Mouse (Mus musculus) liver, postnatal 0 days (tissue): Measurements from ENCODE around the gene Relt. TPM values are rescaled to one million over a fixed set of nuclear protein-coding genes. Genes with fewer than 3 reads are reported as not detected.

Source experiments
- ATAC-seq: fragments of 200-750 bp; cut with Nextera tagmentation; 2 replicates; pipeline ENCODE4 v1.8.0; 2017; ENCODE audit warnings: mild to moderate bottlenecking, moderate library complexity
- DNase-seq: peaks from one replicate; pipeline ENCODE4 v3.0.0-alpha.2; 2016
- H3K27ac ChIP-seq: fragments of 300-500 bp; sonication (generic); 2 replicates; pipeline ENCODE4 v1.5.1; 2014; ENCODE audit warnings: antibody characterized with exemption, moderate library complexity, mild to moderate bottlenecking, low read depth
- H3K27me3 ChIP-seq: fragments of 300-500 bp; sonication (generic); 2 replicates; pipeline ENCODE4 v1.6.1; 2014; ENCODE audit warnings: low read length, control low read depth, mixed read lengths; ENCODE audit not compliant: insufficient read depth
- H3K36me3 ChIP-seq: fragments of 300-500 bp; sonication (generic); replicated peaks from 2 replicates; pipeline ENCODE4 v1.6.1; 2014; ENCODE audit warnings: mild to moderate bottlenecking, control low read depth, low read length, moderate library complexity, mixed read lengths; ENCODE audit not compliant: insufficient read depth
- H3K4me1 ChIP-seq: fragments of 300-500 bp; sonication (generic); 2 replicates; pipeline ENCODE4 v1.6.1; 2014; ENCODE audit warnings: antibody characterized with exemption, mild to moderate bottlenecking, control low read depth; ENCODE audit not compliant: insufficient read depth
- H3K4me2 ChIP-seq: fragments of 300-500 bp; sonication (generic); 2 replicates; pipeline ENCODE4 v1.6.1; 2014; ENCODE audit warnings: low read depth, mild to moderate bottlenecking, low read length, moderate library complexity, mixed read lengths
- H3K4me3 ChIP-seq: fragments of 300-500 bp; sonication (generic); 2 replicates; pipeline ENCODE4 v1.5.1; 2014; ENCODE audit warnings: low read depth, low read length
- H3K9ac ChIP-seq: fragments of 300-500 bp; sonication (generic); replicated peaks from 2 replicates; pipeline ENCODE4 v1.6.1; 2014; ENCODE audit warnings: mild to moderate bottlenecking, moderate library complexity
- H3K9me3 ChIP-seq: fragments of 300-500 bp; sonication (generic); 2 replicates; pipeline ENCODE4 v1.6.1; 2016; ENCODE audit warnings: mild to moderate bottlenecking, control low read depth, low read length, mixed read lengths
- CTCF ChIP-seq: sonication (generic); IDR thresholded peaks from 2 replicates; pipeline ENCODE4 v1.5.1; 2016; ENCODE audit warnings: antibody characterized with exemption, low read depth
- EP300 ChIP-seq: IDR thresholded peaks from 2 replicates; pipeline ENCODE4 v1.6.1; 2016; ENCODE audit warnings: antibody characterized with exemption, low read depth, mild to moderate bottlenecking
- WGBS: fragments of 180-500 bp; shearing (Covaris S2); extraction: QIAGEN DNeasy Blood & Tissue Kit; methylation state at CpG from one replicate; pipeline ENCODE4 v1.1.7; 2014; ENCODE audit not compliant: insufficient replicate concordance; 5-methylcytosine and 5-hydroxymethylcytosine counted together
- polyA plus RNA-seq: library from polyadenylated mRNA; unstranded; fragments of >200 nt; fragmentation: Nextera tagmentation; extraction: Ambion mirVana; gene quantifications from 2 replicates; pipeline ENCODE4 v1.2.1, GENCODE M21; 2015

Gene Relt
- polyA plus RNA-seq, 1 experiment from 2014 or later, result 7.5 TPM

DNA sequence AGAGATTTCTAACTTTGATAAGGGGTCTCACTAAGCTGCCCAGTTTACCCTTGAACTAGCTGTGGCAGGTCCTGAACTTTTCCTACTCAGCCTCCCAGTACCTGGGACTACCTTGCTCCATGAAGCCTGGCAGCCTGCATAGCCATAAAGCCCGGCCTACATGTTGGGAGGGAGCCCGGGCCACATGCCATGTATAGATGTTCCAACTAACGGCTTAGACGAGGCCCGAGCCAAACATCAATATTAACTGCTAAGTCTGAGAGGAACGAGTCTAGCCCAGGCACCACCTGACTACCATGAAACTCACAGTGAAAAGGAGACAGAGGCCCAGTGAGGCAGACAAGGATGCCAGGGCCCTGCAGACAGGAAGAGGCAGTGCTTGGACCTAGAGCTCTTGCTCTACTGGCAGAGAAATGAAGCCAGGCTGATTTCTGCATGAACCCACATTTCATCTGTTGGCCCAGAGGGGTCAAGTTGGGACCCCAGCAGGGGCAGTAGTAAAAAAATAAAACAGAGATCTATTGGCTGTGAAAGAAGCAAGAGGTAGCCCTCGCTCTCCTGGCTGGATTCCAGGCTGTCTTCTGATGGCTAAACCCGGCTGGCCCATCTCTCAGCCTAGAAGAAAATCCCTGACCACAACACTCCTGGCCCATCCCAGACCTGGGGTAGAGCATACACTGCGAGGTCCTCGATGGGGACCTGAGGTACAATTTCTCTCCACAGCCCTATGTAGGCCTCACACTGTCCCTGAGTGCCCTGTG, 43.0 kb upstream of the Relt start:
- no peak overlapping the region for H3K4me2 ChIP-seq
- H3K36me3 ChIP-seq, result no peaks in the 10 kb centered on the region
- H3K27ac ChIP-seq, result no peak overlapping the region
- no peaks in the 10 kb centered on the region for H3K4me1 ChIP-seq
- no peak for TF ChIP-seq EP300
- no peak for TF ChIP-seq CTCF
- 79% methylated on average over 10 of the region's 10 CpGs for WGBS
- no peak overlapping the region for H3K4me3 ChIP-seq
- DNase-seq (no peak), ATAC-seq (no peak)
- H3K9me3 ChIP-seq, result no peaks in the 10 kb centered on the region
- no peaks in the 10 kb centered on the region for H3K27me3 ChIP-seq
- no peak overlapping the region for H3K9ac ChIP-seq

DNA sequence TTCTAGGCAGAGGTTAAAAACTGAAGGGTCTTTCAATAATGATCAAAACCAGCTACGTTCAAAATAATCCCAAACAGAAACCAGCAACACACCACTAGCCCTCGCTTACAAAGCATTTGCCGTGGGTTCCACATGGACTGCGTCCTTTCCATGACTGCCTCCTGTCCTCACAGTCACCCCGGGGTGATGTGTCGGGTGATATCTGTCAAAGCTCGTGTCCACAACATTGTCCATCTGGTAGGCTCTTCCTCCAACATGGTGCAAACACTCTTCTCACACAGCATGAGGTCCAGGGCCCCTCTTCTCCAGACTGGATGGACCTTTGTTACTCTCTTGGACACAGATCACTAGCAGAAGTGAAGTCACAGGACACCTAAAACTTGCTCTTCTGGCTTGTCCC, 41.8 kb upstream of the Relt start:
- WGBS, result 76% methylated on average over 7 of the region's 7 CpGs
- no peak for ATAC-seq
- no peak for DNase-seq

DNA sequence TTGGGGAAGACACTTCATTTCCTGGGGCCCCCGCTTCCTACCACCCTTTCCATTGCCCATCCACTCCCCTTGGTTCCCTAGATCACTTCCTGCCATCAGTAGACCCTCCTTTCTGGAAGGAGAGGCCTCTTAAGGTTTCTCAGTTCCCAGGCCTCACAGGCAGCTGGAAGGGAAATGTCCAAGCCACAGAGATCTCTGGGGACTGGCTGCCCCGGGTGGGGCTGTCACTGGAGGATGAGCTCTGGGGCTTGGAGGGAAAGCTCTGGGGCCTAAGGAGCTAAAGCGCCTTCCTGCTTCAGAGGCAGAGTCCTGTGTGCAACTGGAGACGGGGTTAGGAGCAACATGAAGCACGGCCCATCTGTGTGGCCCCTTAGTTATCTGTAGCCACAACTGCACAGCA, 41.4 kb upstream of the Relt start:
- Histone ChIP-seq H3K9me3 (no peaks in the 10 kb centered on the region), H3K27me3 (no peaks in the 10 kb centered on the region), H3K36me3 (no peaks in the 10 kb centered on the region), H3K9ac (no peak overlapping the region), H3K4me2 (no peak overlapping the region), H3K4me3 (no peak overlapping the region), H3K4me1 (no peaks in the 10 kb centered on the region), H3K27ac (no peak overlapping the region)
- no peak for TF ChIP-seq EP300
- no peak for TF ChIP-seq CTCF
- ATAC-seq, result no peak
- no peak for DNase-seq
- 49% methylated on average over 5 of the region's 5 CpGs for WGBS

More for the DNA sequence above, 41.8 kb upstream of the Relt start:
- Histone ChIP-seq H3K4me1 (no peaks in the 10 kb centered on the region), H3K9me3 (no peaks in the 10 kb centered on the region), H3K27ac (no peak overlapping the region), H3K27me3 (no peaks in the 10 kb centered on the region), H3K9ac (no peak overlapping the region), H3K4me2 (no peak overlapping the region), H3K4me3 (no peak overlapping the region), H3K36me3 (no peaks in the 10 kb centered on the region)
- no peak for TF ChIP-seq EP300
- no peak for TF ChIP-seq CTCF

GRCm38 (mm10) chr7:100902451-100903137, 39.3 kb upstream of the Relt start:
- H3K36me3 ChIP-seq, result no peaks in the 10 kb centered on the region
- no peak overlapping the region for H3K4me3 ChIP-seq
- no peak for DNase-seq
- 68% methylated on average over 9 of the region's 9 CpGs for WGBS
- TF ChIP-seq CTCF, result peak; percentile 60
- no peak for TF ChIP-seq EP300
- H3K9ac ChIP-seq, result no peak overlapping the region
- H3K4me1 ChIP-seq, result no peaks in the 10 kb centered on the region
- no peak for ATAC-seq
- H3K4me2 ChIP-seq, result no peak overlapping the region
- H3K27ac ChIP-seq, result no peak overlapping the region
- no peaks in the 10 kb centered on the region for H3K27me3 ChIP-seq
- no peaks in the 10 kb centered on the region for H3K9me3 ChIP-seq

- no peak overlapping the region for H3K4me3 ChIP-seq
- no peak for DNase-seq
- H3K4me2 ChIP-seq, result no peak overlapping the region
- no peak for ATAC-seq
- H3K9ac ChIP-seq, result no peak overlapping the region
- TF ChIP-seq CTCF (no peak), EP300 (no peak)
- H3K4me1 ChIP-seq, result peaks cover 4% of the 10 kb centered on the region; the same call in 1 of the 2 replicates
- no peaks in the 10 kb centered on the region for H3K9me3 ChIP-seq
- no peak overlapping the region for H3K27ac ChIP-seq
- H3K36me3 ChIP-seq, result no peaks in the 10 kb centered on the region
- 71% methylated on average over 5 of the region's 5 CpGs for WGBS
- H3K27me3 ChIP-seq, result 0 out of 2 replicates have a peak, but pooled peaks cover 11% of the 10 kb centered on the region
Observed at GRCm38 (mm10) chr7:100897828-100898227, 34.6 kb upstream of the Relt start.

DNA sequence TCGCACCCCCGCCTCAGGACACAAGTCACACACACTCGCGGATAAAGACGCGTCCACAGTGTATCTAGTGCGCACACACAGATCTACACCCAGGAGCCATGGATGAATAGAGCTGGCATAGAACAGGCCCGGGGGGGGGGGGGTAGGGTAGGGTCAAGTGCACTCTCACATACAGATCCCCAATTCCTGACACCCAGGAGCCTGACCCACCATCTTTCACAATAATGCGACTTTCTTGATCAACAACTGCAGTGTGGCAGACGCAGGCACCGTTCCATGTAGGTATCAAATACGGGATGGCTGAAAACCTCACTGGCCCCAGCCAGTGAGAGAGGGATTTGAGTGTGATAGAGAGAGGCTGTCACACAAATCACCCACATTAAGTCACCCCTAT, 31.6 kb upstream of the Relt start:
- H3K4me2 ChIP-seq, result peak overlapping the region; percentile 90
- H3K27me3 ChIP-seq, result 0 out of 2 replicates have a peak, but pooled peaks cover 11% of the 10 kb centered on the region
- no peak overlapping the region for H3K27ac ChIP-seq
- no peak overlapping the region; the same call in 1 of the 2 replicates for H3K9ac ChIP-seq
- no peaks in the 10 kb centered on the region for H3K9me3 ChIP-seq
- DNase-seq (no peak), ATAC-seq (0 out of 2 replicates have a peak, but pooled peaks have one; percentile 7)
- no peaks in the 10 kb centered on the region for H3K36me3 ChIP-seq
- H3K4me3 ChIP-seq, result peak overlapping the region; percentile 51
- WGBS, result 5% methylated on average over 12 of the region's 12 CpGs
- TF ChIP-seq EP300 (no peak), CTCF (no peak)
- H3K4me1 ChIP-seq, result peaks cover 4% of the 10 kb centered on the region; the same call in 1 of the 2 replicates
